Mouse (Mus musculus): ENCODE data around the gene Plch2. TPM values are rescaled to one million over a fixed set of nuclear protein-coding genes. Genes with fewer than 3 reads are reported as not detected.

Plch2 gene
- total and polyA plus RNA-seq, 3 experiments: 0.85 to 1.1 TPM; not detected in 1

DNA sequence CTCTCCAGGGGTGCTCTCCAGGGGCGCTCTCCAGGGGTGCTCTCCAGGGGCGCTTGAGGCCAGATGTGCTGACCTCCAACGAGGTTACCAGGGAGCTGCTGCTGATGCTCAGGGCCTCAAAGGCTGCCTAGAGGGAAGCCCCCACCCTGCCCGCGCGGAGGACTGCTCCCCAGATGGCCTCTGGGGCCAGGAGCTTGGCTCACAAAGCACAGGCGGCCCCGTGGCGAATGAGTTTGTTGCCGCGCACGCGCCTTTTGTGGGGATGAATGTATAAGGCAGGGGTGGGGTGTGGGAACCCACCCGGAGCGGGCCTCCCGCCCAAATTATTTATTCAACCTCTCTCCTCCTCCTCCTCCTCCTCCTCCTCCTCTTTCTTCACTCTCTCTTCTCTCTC is 107.0 kb downstream of the Plch2 start:
- Histone ChIP-seq H3K9me3 (replicated peaks; ENCODE audit: insufficient read depth, low read length) (no peaks in the 10 kb centered on the region), H3K9ac (ENCODE audit: control insufficient read depth, low read depth, low read length, poor library complexity, severe bottlenecking) (no peak overlapping the region), H3K4me3 (ENCODE audit: control insufficient read depth in 1 of 2, insufficient read depth in 1 of 2, low read depth in 2 of 2, low read length in 2 of 2) (no peak overlapping the region), H3K4me1 (ENCODE audit: control insufficient read depth in 1 of 2, insufficient read depth in 2 of 2, low read length in 2 of 2) (no peaks in the 10 kb centered on the region; a peak in 1 of 4 replicates), H3K79me2 (ENCODE audit: control insufficient read depth, insufficient read depth, low read length, poor library complexity) (no peaks in the 10 kb centered on the region), H3K36me3 (ENCODE audit: control insufficient read depth in 1 of 2, insufficient read depth in 2 of 2, low read length in 2 of 2) (no peaks in the 10 kb centered on the region), H3K27ac (ENCODE audit: control insufficient read depth, low read depth, low read length) (no peak overlapping the region), H3K27me3 (ENCODE audit: control insufficient read depth in 1 of 2, insufficient read depth in 2 of 2, low read length in 2 of 2) (peaks cover 4 to 8% of the 10 kb centered on the region in 2 experiments; a peak in 3 of 4 replicates)
- no peak for TF ChIP-seq TAL1 (IDR thresholded peaks at IDR 0.05; ENCODE audit: low read length)
- no peak for TF ChIP-seq MAX (IDR thresholded peaks at IDR 0.05; ENCODE audit: low read length)
- no peak for TF ChIP-seq MYC (IDR thresholded peaks at IDR 0.05; ENCODE audit: low read depth, low read length)
- no peak for TF ChIP-seq CHD1 (IDR thresholded peaks at IDR 0.05; ENCODE audit: low read depth, low read length)
- TF ChIP-seq MAFK (IDR thresholded peaks at IDR 0.05; ENCODE audit: borderline replicate concordance, low read depth, low read length): no peak
- TF ChIP-seq TBP (IDR thresholded peaks at IDR 0.05; ENCODE audit: low read depth, low read length): no peak
- no peak for TF ChIP-seq SMC3 (IDR thresholded peaks at IDR 0.05; ENCODE audit: low read depth, low read length)
- TF ChIP-seq UBTF (IDR thresholded peaks at IDR 0.05; ENCODE audit: borderline replicate concordance, insufficient read depth, low read depth, low read length): no peak
- no peak for DNase-seq (ENCODE audit: low read depth, low spot score)

DNA sequence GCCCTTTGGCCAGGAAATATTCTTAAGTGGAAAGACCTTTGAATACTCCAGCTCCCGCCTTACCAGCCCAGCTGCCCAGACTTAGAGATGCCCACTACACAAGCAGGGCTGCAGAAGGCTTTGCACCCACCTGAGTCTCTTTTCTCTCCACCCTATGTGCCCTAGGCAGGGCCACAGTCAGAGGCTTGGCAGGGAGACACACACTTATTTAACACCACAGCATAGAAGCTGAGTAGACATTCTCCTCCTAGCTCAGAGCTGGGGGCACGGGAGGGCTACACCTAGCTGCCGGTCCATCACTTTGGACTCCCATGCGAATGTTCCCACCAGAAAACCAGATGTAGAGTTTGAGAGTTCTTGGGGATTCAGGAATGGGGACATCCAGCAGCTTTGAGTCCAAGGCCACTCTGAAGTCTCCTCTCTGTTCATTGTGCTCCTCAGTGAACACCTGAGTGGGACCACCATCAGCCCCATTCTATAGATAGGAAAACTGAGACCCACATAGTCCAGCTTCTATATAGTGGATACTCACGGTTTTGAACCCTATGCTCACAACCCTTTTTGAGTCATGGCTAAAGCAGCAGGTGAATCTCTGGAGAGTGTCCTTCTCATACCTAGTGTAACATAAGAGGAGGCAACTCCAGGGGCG is 107.5 kb downstream of the Plch2 start:
- H3K27ac ChIP-seq (ENCODE audit: control insufficient read depth, low read depth, low read length): no peak overlapping the region
- H3K4me1 ChIP-seq (ENCODE audit: control insufficient read depth in 1 of 2, insufficient read depth in 2 of 2, low read length in 2 of 2): peaks cover 0 to under 1% of the 10 kb centered on the region in 2 experiments; a peak in 1 of 4 replicates
- H3K9ac ChIP-seq (ENCODE audit: control insufficient read depth, low read depth, low read length, poor library complexity, severe bottlenecking): no peak overlapping the region
- no peaks in the 10 kb centered on the region for H3K9me3 ChIP-seq (replicated peaks; ENCODE audit: insufficient read depth, low read length)
- H3K27me3 ChIP-seq (ENCODE audit: control insufficient read depth in 1 of 2, insufficient read depth in 2 of 2, low read length in 2 of 2): peaks cover 4 to 8% of the 10 kb centered on the region in 2 experiments; a peak in 3 of 4 replicates
- no peaks in the 10 kb centered on the region for H3K79me2 ChIP-seq (ENCODE audit: control insufficient read depth, insufficient read depth, low read length, poor library complexity)
- H3K36me3 ChIP-seq (ENCODE audit: control insufficient read depth in 1 of 2, insufficient read depth in 2 of 2, low read length in 2 of 2): no peaks in the 10 kb centered on the region
- TF ChIP-seq BHLHE40 (IDR thresholded peaks at IDR 0.05; ENCODE audit: borderline replicate concordance, low read depth, low read length) (no peak), NELFE (IDR thresholded peaks at IDR 0.05; ENCODE audit: low read depth, low read length) (no peak), ETS1 (IDR thresholded peaks at IDR 0.05; ENCODE audit: low read depth, low read length) (no peak), CHD2 (IDR thresholded peaks at IDR 0.05; ENCODE audit: low read length) (no peak), EP300 (IDR thresholded peaks at IDR 0.05; ENCODE audit: low read depth in 1 of 2, low read length in 2 of 2) (no peak), RCOR1 (IDR thresholded peaks at IDR 0.05; ENCODE audit: low read depth, low read length) (no peak), MYB (IDR thresholded peaks at IDR 0.05; ENCODE audit: low read depth, low read length) (no peak)
- DNase-seq (ENCODE audit: low read depth, low spot score): no peak
- H3K4me3 ChIP-seq (ENCODE audit: control insufficient read depth in 1 of 2, insufficient read depth in 1 of 2, low read depth in 2 of 2, low read length in 2 of 2): no peak overlapping the region
